Mouse (Mus musculus): ENCODE measurements around the gene Arfgap2.

Arfgap2 gene

GRCm38 (mm10) chr2:91308680-91309079 is 43.9 kb downstream of the Arfgap2 start:
- DNase-seq (ENCODE audit: low spot score in 2 of 2): no peak

- no peak for DNase-seq (ENCODE audit: low spot score in 2 of 2)
These were observed 44.8 kb downstream of the Arfgap2 start for GRCm38 (mm10) chr2:91309546-91309945.

GRCm38 (mm10) chr2:91312578-91313311 is 48.0 kb downstream of the Arfgap2 start:
- DNase-seq (ENCODE audit: low spot score in 2 of 2): no peak

- no peak for DNase-seq (ENCODE audit: low spot score in 2 of 2)
These were observed 49.4 kb downstream of the Arfgap2 start for GRCm38 (mm10) chr2:91314184-91314583.

GRCm38 (mm10) chr2:91320559-91321529 is 56.1 kb downstream of the Arfgap2 start:
- no peak for DNase-seq (ENCODE audit: low spot score in 2 of 2)

GRCm38 (mm10) chr2:91321923-91322322 is 57.1 kb downstream of the Arfgap2 start:
- DNase-seq (ENCODE audit: low spot score in 2 of 2): no peak

GRCm38 (mm10) chr2:91322490-91322889 is 57.7 kb downstream of the Arfgap2 start:
- DNase-seq (ENCODE audit: low spot score in 2 of 2): no peak

GRCm38 (mm10) chr2:91324346-91324745 is 59.6 kb downstream of the Arfgap2 start:
- no peak for DNase-seq (ENCODE audit: low spot score in 2 of 2)

GRCm38 (mm10) chr2:91324761-91325421 is 60.1 kb downstream of the Arfgap2 start:
- DNase-seq (ENCODE audit: low spot score in 2 of 2): no peak

Measured in natural killer cell, adult 2 months (primary cell).